Mouse (Mus musculus): ENCODE data around the gene Vmn1r6. TPM values are rescaled to one million over a fixed set of nuclear protein-coding genes. Genes with fewer than 3 reads are reported as not detected.
"Not testable (repeated sequence)": the region's sequence is repeated elsewhere in the genome, so short reads cannot be mapped to it uniquely, and the experiment has no call there.

Vmn1r6 gene
- not detected in 2 replicates for polyA plus RNA-seq (2015; fragmentation: Nextera tagmentation; extraction: Ambion mirVana)

DNA sequence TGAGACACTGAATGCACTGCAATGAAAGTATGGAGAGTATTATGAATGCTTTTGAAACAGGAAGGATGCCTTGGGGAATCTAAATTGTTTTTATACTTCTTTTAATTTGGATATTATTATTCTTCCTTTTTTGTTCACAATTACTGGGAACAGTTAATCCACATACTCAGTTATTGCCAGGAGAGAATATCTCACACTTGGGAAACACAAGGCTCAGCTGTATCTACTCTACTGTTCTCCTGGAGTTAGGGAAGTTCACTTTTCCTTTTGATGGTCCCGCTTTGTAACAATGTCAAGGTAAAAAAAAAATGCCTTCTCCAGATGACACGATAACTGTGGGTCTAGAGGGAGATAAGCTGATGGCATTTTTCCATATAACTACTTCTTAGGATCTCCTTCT, at the start of gene Vmn1r6:
Gene Vmn1r6, plus strand, starts transcription at position 301 of the 400 bp plus-strand sequence.
- H3K4me1 ChIP-seq, result no peaks in the 10 kb centered on the region
- no peak within 1 kb of the TSS for H3K27ac ChIP-seq
- no peak within 1 kb of the TSS for H3K4me3 ChIP-seq (replicated peaks)
- H3K36me3 ChIP-seq, result no peaks in the 10 kb centered on the region
- WGBS, result 88% methylated on average over 2 of the region's 2 CpGs
- H3K9me3 ChIP-seq (replicated peaks), result no peaks in the 10 kb centered on the region
- no peaks in the 10 kb centered on the region for H3K27me3 ChIP-seq
- H3K9ac ChIP-seq, result no peak within 1 kb of the TSS
- no peak for ATAC-seq (replicated peaks; ENCODE audit: low FRiP score)
- no peak within 1 kb of the TSS for H3K4me2 ChIP-seq

DNA sequence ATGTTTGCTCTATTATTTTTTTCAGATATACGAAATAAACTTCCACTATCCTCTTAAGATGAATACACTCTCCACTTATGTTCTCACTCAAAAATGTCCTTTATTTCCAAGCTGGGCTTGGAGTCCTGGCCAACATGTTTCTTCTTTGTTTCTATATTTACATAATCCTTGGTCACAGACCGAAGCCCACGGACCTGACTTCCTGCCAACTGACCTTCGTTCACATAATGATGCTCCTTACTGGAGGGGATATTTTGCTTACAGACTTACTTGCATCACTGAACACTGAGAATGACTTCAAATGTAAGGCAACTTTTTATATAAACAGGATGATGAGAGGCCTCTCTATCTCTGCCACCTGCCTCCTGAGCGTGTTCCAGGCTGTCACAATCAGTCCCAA, 40.6 kb upstream of the Vmn1r6 start:
- H3K27ac ChIP-seq, result no peak overlapping the region
- ATAC-seq (replicated peaks; ENCODE audit: low FRiP score), result no peak

DNA sequence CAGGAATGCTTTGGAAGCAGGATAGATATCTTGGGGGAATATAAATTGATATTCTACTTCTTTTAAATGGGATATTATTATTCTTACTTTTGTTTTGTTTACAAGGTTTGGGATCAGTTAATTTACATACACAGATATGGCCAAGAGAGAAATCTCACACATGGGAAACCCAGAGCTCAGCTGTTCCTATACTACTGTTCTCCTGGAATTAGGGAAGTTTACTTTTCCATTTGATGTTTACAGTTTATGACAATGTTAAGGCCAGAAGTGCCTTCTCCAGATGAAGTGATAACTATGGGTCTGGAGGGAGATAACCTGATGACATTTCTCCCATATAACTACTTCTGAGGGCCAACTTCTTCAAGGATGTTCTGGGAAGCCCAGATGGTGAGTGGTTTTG, 27.1 kb upstream of the Vmn1r6 start, which contains the start of gene Vmn1r5:
Gene Vmn1r5, plus strand, starts transcription at position 301 of the 400 bp plus-strand sequence.
- ATAC-seq (replicated peaks; ENCODE audit: low FRiP score), result no peak
- Histone ChIP-seq H3K4me2 (no peak within 1 kb of the TSS), H3K36me3 (no peaks in the 10 kb centered on the region), H3K9ac (no peak within 1 kb of the TSS), H3K27me3 (no peaks in the 10 kb centered on the region), H3K4me1 (no peaks in the 10 kb centered on the region), H3K4me3 (replicated peaks) (no peak within 1 kb of the TSS), H3K9me3 (replicated peaks) (no peaks in the 10 kb centered on the region), H3K27ac (no peak within 1 kb of the TSS)

More for the DNA sequence above, 40.6 kb upstream of the Vmn1r6 start:
- no peaks in the 10 kb centered on the region for H3K4me1 ChIP-seq
- no peaks in the 10 kb centered on the region for H3K36me3 ChIP-seq
- H3K4me3 ChIP-seq (replicated peaks), result no peak overlapping the region
- H3K9me3 ChIP-seq (replicated peaks), result no peaks in the 10 kb centered on the region
- no peak overlapping the region for H3K9ac ChIP-seq
- no peaks in the 10 kb centered on the region for H3K27me3 ChIP-seq
- WGBS, result 56% methylated on average over 5 of the region's 5 CpGs
- no peak overlapping the region for H3K4me2 ChIP-seq

DNA sequence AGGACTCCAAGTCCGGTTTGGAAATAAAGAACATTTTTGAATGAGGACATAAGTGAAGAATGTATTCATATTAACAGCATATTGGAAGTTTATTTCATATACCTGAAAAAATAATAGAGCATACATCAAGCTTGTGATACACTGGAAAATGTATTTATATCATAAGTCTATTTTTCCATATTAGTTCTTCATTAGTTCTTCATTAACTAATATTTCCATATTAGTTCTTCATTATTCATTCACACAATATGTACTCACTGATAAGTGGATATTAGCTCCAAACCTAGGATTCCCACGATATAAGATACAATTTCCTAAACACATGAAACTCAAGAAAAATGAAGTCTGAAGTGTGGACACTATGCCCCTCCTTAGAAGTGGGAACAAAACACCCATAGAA, 28.2 kb downstream of the Vmn1r6 start, which contains the start of gene Vmn1r7:
Gene Vmn1r7, minus strand, starts transcription at position 101 of the 400 bp plus-strand sequence.
- not testable (repeated sequence) for H3K9me3 ChIP-seq (replicated peaks); H3K4me3 ChIP-seq (replicated peaks); ATAC-seq (replicated peaks; ENCODE audit: low FRiP score); H3K4me1 ChIP-seq; H3K27ac ChIP-seq; H3K36me3 ChIP-seq; H3K9ac ChIP-seq; H3K27me3 ChIP-seq; H3K4me2 ChIP-seq
- 85% methylated on average over 2 of the region's 2 CpGs for WGBS

DNA sequence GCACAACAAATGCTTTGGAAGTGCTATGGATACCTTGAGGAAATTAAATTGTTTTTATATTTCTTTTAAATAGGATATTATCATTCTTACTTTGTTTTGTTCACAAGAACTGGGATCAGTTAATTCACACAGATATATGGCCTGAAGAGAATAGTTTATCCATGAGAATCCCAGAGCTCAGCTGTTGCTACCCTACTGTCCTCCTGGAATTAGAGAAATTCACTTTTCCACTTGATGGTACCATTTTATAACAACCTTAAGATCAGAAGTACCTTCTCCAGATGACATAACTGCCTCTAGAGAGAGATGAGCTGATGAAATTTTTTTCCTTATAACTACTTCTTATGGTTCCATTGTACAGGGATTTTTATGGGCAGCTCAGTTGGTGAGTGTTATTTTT, 34.9 kb downstream of the Vmn1r6 start, which contains the start of gene Vmn1r8:
Gene Vmn1r8, plus strand, starts transcription at position 301 of the 400 bp plus-strand sequence.
- no peak within 1 kb of the TSS for H3K9ac ChIP-seq
- no peaks in the 10 kb centered on the region for H3K27me3 ChIP-seq
- H3K36me3 ChIP-seq, result no peaks in the 10 kb centered on the region
- no peaks in the 10 kb centered on the region for H3K4me1 ChIP-seq
- H3K27ac ChIP-seq, result no peak within 1 kb of the TSS
- no peak within 1 kb of the TSS for H3K4me3 ChIP-seq (replicated peaks)
- no peaks in the 10 kb centered on the region for H3K9me3 ChIP-seq (replicated peaks)
- H3K4me2 ChIP-seq, result no peak within 1 kb of the TSS
- no peak for ATAC-seq (replicated peaks; ENCODE audit: low FRiP score)

DNA sequence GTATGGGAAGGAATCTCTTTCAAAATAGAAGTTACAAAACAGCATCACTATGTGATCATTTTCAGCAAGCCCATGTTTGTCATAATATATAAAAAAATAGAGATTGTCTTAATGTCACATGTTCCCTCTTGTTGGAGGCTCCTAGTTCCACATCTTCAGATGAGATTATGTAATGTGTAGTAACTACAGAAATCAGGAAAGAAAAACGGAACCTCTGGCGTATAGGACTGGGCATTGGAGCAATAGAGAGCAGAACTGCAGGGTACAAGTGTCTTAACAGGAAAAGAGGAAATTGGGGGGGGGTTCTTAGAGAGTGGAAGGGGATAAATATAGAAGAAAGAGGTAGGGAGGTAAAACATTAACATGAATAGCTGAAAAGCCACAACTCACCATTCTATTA, 37.6 kb downstream of the Vmn1r6 start:
- no peak overlapping the region for H3K4me3 ChIP-seq (replicated peaks)
- no peak for ATAC-seq (replicated peaks; ENCODE audit: low FRiP score)
- H3K4me2 ChIP-seq, result no peak overlapping the region
- no peaks in the 10 kb centered on the region for H3K4me1 ChIP-seq
- no peak overlapping the region for H3K27ac ChIP-seq
- H3K9ac ChIP-seq, result no peak overlapping the region
- no peaks in the 10 kb centered on the region for H3K36me3 ChIP-seq
- WGBS, result 86% methylated on average over 2 of the region's 2 CpGs
- no peaks in the 10 kb centered on the region for H3K9me3 ChIP-seq (replicated peaks)
- no peaks in the 10 kb centered on the region for H3K27me3 ChIP-seq

Other genes with a start within 250 kb of the Vmn1r6 start
- gene Kbtbd2, start 199.4 kb upstream of the Vmn1r6 start, polyA plus RNA-seq (2015; fragmentation: Nextera tagmentation; extraction: Ambion mirVana), result 32.6 and 35.7 TPM in 2 replicates
- gene Fkbp9, start 165.2 kb upstream of the Vmn1r6 start, polyA plus RNA-seq (2015; fragmentation: Nextera tagmentation; extraction: Ambion mirVana), result 118 and 129 TPM in 2 replicates
- gene Nt5c3, start 73.3 kb upstream of the Vmn1r6 start, polyA plus RNA-seq (2015; fragmentation: Nextera tagmentation; extraction: Ambion mirVana), result 61.5 and 64.9 TPM in 2 replicates
- 0.28 and 0.39 TPM in 2 replicates for gene Vmn1r4, start 73.2 kb upstream of the Vmn1r6 start, polyA plus RNA-seq (2015; fragmentation: Nextera tagmentation; extraction: Ambion mirVana)
- gene Vmn1r5, start 27.0 kb upstream of the Vmn1r6 start, polyA plus RNA-seq (2015; fragmentation: Nextera tagmentation; extraction: Ambion mirVana), result not detected in 2 replicates
- not detected in 2 replicates for gene Vmn1r7, start 28.1 kb downstream of the Vmn1r6 start, polyA plus RNA-seq (2015; fragmentation: Nextera tagmentation; extraction: Ambion mirVana)
- gene Vmn1r8, start 35.0 kb downstream of the Vmn1r6 start, polyA plus RNA-seq (2015; fragmentation: Nextera tagmentation; extraction: Ambion mirVana), result not detected in 2 replicates
- not detected in 2 replicates for gene Vmn1r9, start 69.5 kb downstream of the Vmn1r6 start, polyA plus RNA-seq (2015; fragmentation: Nextera tagmentation; extraction: Ambion mirVana)
- gene Vmn1r10, start 112.2 kb downstream of the Vmn1r6 start, polyA plus RNA-seq (2015; fragmentation: Nextera tagmentation; extraction: Ambion mirVana), result not detected in 2 replicates
- not detected in 2 replicates for gene Vmn1r11, start 136.2 kb downstream of the Vmn1r6 start, polyA plus RNA-seq (2015; fragmentation: Nextera tagmentation; extraction: Ambion mirVana)
- not detected in 2 replicates for gene Vmn1r12, start 159.7 kb downstream of the Vmn1r6 start, polyA plus RNA-seq (2015; fragmentation: Nextera tagmentation; extraction: Ambion mirVana)
- gene Vmn1r13, start 206.0 kb downstream of the Vmn1r6 start, polyA plus RNA-seq (2015; fragmentation: Nextera tagmentation; extraction: Ambion mirVana), result not detected in 2 replicates
- gene Vmn1r14, start 234.4 kb downstream of the Vmn1r6 start, polyA plus RNA-seq (2015; fragmentation: Nextera tagmentation; extraction: Ambion mirVana), result not detected in 2 replicates

Measured in kidney, embryonic 15.5 days (tissue).